Mouse (Mus musculus) CH12.LX (cell line): ENCODE data around the gene Gm45713. TPM values are rescaled to one million over a fixed set of nuclear protein-coding genes. Genes with fewer than 3 reads are reported as not detected.

Experiments
- DNase-seq: peaks from one replicate; pipeline ENCODE4 v3.0.0-alpha.2; 2013; ENCODE audit errors: extremely low read depth
- H3K27ac ChIP-seq: 2 replicates; pipeline ENCODE4 v1.5.1; 2012; ENCODE audit warnings: low read depth, mild to moderate bottlenecking, control low read depth, moderate library complexity; ENCODE audit not compliant: insufficient read depth
- H3K27me3 ChIP-seq: replicated peaks from 2 replicates; pipeline ENCODE3; 2012; ENCODE audit warnings: inconsistent platforms
- H3K36me3 ChIP-seq, 2 experiments: replicated peaks in 1 of 2; 2 replicates each; pipeline versions ENCODE3 to v1.6.1; 2012; ENCODE audit warnings: inconsistent platforms in 1 of 2, low read length in 1 of 2, mild to moderate bottlenecking in 1 of 2, mixed read lengths in 1 of 2, moderate library complexity in 1 of 2; ENCODE audit not compliant: control insufficient read depth in 1 of 2, insufficient read depth in 1 of 2
- H3K4me1 ChIP-seq, 2 experiments: 2 replicates each; pipeline ENCODE4 v1.6.1; 2012; ENCODE audit warnings: inconsistent platforms in 1 of 2, moderate library complexity in 1 of 2; ENCODE audit not compliant: insufficient read depth in 2 of 2, control insufficient read depth in 1 of 2
- H3K4me2 ChIP-seq: 2 replicates; pipeline ENCODE4 v1.6.1; 2012; ENCODE audit warnings: low read depth, mild to moderate bottlenecking, control low read depth; ENCODE audit not compliant: poor library complexity, insufficient read depth, severe bottlenecking
- H3K4me3 ChIP-seq, 3 experiments: fragments of 150-350 bp in 1 of 3; sonication (generic) in 1 of 3; replicated peaks in 1 of 3; 2 replicates each; pipeline versions ENCODE3 to v1.5.1; 2011 to 2012; ENCODE audit warnings: low read depth in 2 of 3, low read length in 2 of 3, mild to moderate bottlenecking in 2 of 3, moderate library complexity in 2 of 3, control low read depth in 1 of 3, improper control_type of control experiment in 1 of 3, inconsistent platforms in 1 of 3, mixed read lengths in 1 of 3; ENCODE audit not compliant: poor library complexity in 1 of 3
- H3K79me2 ChIP-seq: replicated peaks from 2 replicates; pipeline ENCODE4 v1.6.1; 2012; ENCODE audit warnings: mild to moderate bottlenecking, moderate library complexity; ENCODE audit not compliant: control insufficient read depth, poor library complexity, insufficient read depth, severe bottlenecking; ENCODE audit errors: extremely low read depth
- H3K9ac ChIP-seq: 2 replicates; pipeline ENCODE4 v1.6.1; 2012; ENCODE audit warnings: low read depth, mild to moderate bottlenecking, control low read depth, moderate library complexity; ENCODE audit not compliant: insufficient read depth
- H3K9me3 ChIP-seq: replicated peaks from 2 replicates; pipeline ENCODE3; 2012; ENCODE audit warnings: low read length, inconsistent platforms, mixed read lengths
- BHLHE40 ChIP-seq: IDR thresholded peaks from 2 replicates; pipeline ENCODE4 v1.6.1; 2011; ENCODE audit warnings: mild to moderate bottlenecking, low read depth, low read length, improper control_type of control experiment
- CTCF ChIP-seq, 2 experiments: IDR thresholded peaks in 1 of 2; conservative IDR thresholded peaks in 1 of 2; 2 replicates each; pipeline ENCODE4 v1.5.1; 2011 to 2012; ENCODE audit warnings: low read depth in 2 of 2, low read length in 2 of 2, improper control_type of control experiment in 1 of 2, inconsistent platforms in 1 of 2, mild to moderate bottlenecking in 1 of 2, moderate library complexity in 1 of 2
- EP300 ChIP-seq: IDR thresholded peaks from 2 replicates; pipeline ENCODE4 v1.6.1; 2011; ENCODE audit warnings: low read length, improper control_type of control experiment
- ETS1 ChIP-seq: conservative IDR thresholded peaks from 2 replicates; pipeline ENCODE4 v1.6.1; 2012; ENCODE audit warnings: low read depth, mild to moderate bottlenecking, inconsistent platforms, low read length, improper control_type of control experiment, moderate library complexity
- GABPA ChIP-seq: IDR thresholded peaks from 2 replicates; pipeline ENCODE4 v1.6.1; 2012; ENCODE audit warnings: low read depth, low read length, improper control_type of control experiment, inconsistent platforms; ENCODE audit not compliant: insufficient replicate concordance
- HCFC1 ChIP-seq: IDR thresholded peaks from 2 replicates; pipeline ENCODE4 v1.6.1; 2012; ENCODE audit warnings: low read depth, mild to moderate bottlenecking, inconsistent platforms, low read length, improper control_type of control experiment
- IRF4 ChIP-seq: IDR thresholded peaks from 2 replicates; pipeline ENCODE4 v1.6.1; 2014; ENCODE audit warnings: low read depth, mild to moderate bottlenecking, inconsistent platforms, low read length, improper control_type of control experiment
- JUN ChIP-seq: IDR thresholded peaks from 2 replicates; pipeline ENCODE4 v1.6.1; 2011; ENCODE audit warnings: low read depth, mild to moderate bottlenecking, low read length, improper control_type of control experiment, moderate library complexity; ENCODE audit not compliant: insufficient read depth
- JUND ChIP-seq: conservative IDR thresholded peaks from 2 replicates; pipeline ENCODE4 v1.6.1; 2011; ENCODE audit warnings: low read depth, low read length, improper control_type of control experiment
- MAFK ChIP-seq: IDR thresholded peaks from 2 replicates; pipeline ENCODE4 v1.6.1; 2011; ENCODE audit warnings: low read length, improper control_type of control experiment; ENCODE audit not compliant: insufficient replicate concordance
- MAX ChIP-seq: IDR thresholded peaks from 2 replicates; pipeline ENCODE4 v1.6.1; 2011; ENCODE audit warnings: low read length, improper control_type of control experiment
- MYC ChIP-seq: IDR thresholded peaks from 2 replicates; pipeline ENCODE4 v1.6.1; 2011; ENCODE audit warnings: low read depth, mild to moderate bottlenecking, improper control_type of control experiment, low read length
- NRF1 ChIP-seq: IDR thresholded peaks from 2 replicates; pipeline ENCODE4 v1.6.1; 2014; ENCODE audit warnings: low read depth, mild to moderate bottlenecking, inconsistent platforms, low read length, improper control_type of control experiment, moderate library complexity
- POLR2A ChIP-seq: IDR thresholded peaks from 2 replicates; pipeline ENCODE4 v1.6.1; 2011; ENCODE audit warnings: low read depth, mild to moderate bottlenecking, improper control_type of control experiment, low read length
- POLR2AphosphoS2 ChIP-seq: IDR thresholded peaks from 2 replicates; pipeline ENCODE4 v1.6.1; 2011; ENCODE audit warnings: low read depth, low read length, improper control_type of control experiment
- RCOR1 ChIP-seq: conservative IDR thresholded peaks from 2 replicates; pipeline ENCODE4 v1.6.1; 2012; ENCODE audit warnings: low read depth, mild to moderate bottlenecking, inconsistent platforms, low read length, improper control_type of control experiment
- SMC3 ChIP-seq: IDR thresholded peaks from 2 replicates; pipeline ENCODE4 v1.6.1; 2011; ENCODE audit warnings: low read depth, low read length, improper control_type of control experiment
- TBP ChIP-seq: conservative IDR thresholded peaks from 2 replicates; pipeline ENCODE4 v1.6.1; 2011; ENCODE audit warnings: low read depth, low read length, improper control_type of control experiment
- TCF12 ChIP-seq: IDR thresholded peaks from 2 replicates; pipeline ENCODE4 v1.6.1; 2014; ENCODE audit warnings: low read depth, mild to moderate bottlenecking, inconsistent platforms, low read length, improper control_type of control experiment
- USF2 ChIP-seq: conservative IDR thresholded peaks from 2 replicates; pipeline ENCODE4 v1.6.1; 2011; ENCODE audit warnings: low read depth, low read length, improper control_type of control experiment
- ZC3H11A ChIP-seq: IDR thresholded peaks from 2 replicates; pipeline ENCODE4 v1.6.1; 2012; ENCODE audit warnings: low read depth, mild to moderate bottlenecking, inconsistent platforms, low read length, improper control_type of control experiment
- ZKSCAN1 ChIP-seq: IDR thresholded peaks from 2 replicates; pipeline ENCODE4 v1.6.1; 2012; ENCODE audit warnings: low read depth, inconsistent platforms, low read length, improper control_type of control experiment, borderline replicate concordance
- ZNF384 ChIP-seq: IDR thresholded peaks from 2 replicates; pipeline ENCODE4 v1.6.1; 2012; ENCODE audit warnings: low read depth, low read length, improper control_type of control experiment, inconsistent platforms
- dilution Hi-C: fragments of 300-500 bp; cut with MboI; formaldehyde crosslinking; loops from 2 replicates; pipeline ENCODE4 v1.14.3; 2020; ENCODE audit warnings: low sequenced_read_pairs; ENCODE audit not compliant: extremely low pct_unique_long_range_greater_than_20kb, extremely low pct_ligation_motif_present
- in situ Hi-C: fragments of 300-500 bp; cut with MboI; formaldehyde crosslinking; loops from 3 replicates; pipeline ENCODE4 v1.14.3; 2019; ENCODE audit warnings: low sequenced_read_pairs, low pct_ligation_motif_present, low pct_unique_long_range_greater_than_20kb, mixed read lengths
- polyA plus RNA-seq: library from polyadenylated mRNA; unstranded; fragments of >175 nt; gene quantifications from 2 replicates; pipeline ENCODE4 v1.2.1, GENCODE M21; 2012; ENCODE audit warnings: low read depth; ENCODE audit not compliant: insufficient read length
- total RNA-seq, 2 experiments: library from RNA; depleted of rRNA; stranded (reverse); fragments of 300-350 nt in 1 of 2; fragments of >200 nt in 1 of 2; gene quantifications; 2 replicates each; pipeline ENCODE4 v1.2.3; 2012 to 2014

The Gm45713 gene
- total and polyA plus RNA-seq, 3 experiments: 2.2 TPM; not detected in 2

DNA sequence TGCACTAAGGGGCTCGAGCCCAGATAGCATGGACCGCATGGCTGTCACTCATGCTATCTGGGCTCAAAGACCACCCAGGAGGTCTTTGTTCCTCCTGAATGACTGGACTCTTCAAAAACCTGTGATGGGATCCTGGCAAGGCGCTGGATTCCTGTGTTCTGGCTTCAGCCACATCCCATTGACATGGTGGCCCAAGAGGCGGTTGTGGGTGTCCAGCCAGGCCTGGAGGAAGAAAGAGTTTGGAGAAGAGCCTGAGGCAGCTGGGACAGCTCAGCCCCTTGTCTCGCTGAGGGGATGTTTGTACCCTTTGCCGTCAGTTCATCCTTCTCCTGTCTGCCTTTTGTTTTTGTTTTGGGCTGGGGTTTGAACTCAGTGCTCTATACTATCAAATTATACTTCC, 13.5 kb upstream of the Gm45713 start:
- no peaks in the 10 kb centered on the region for H3K27me3 ChIP-seq
- no peaks in the 10 kb centered on the region for H3K79me2 ChIP-seq
- dilution Hi-C loops (no loop called here), in situ Hi-C loops (no loop called here)
- H3K4me1 ChIP-seq: peaks cover 5 to 29% of the 10 kb centered on the region in 2 experiments
- peaks cover under 1 to 53% of the 10 kb centered on the region in 2 experiments for H3K36me3 ChIP-seq
- no peaks in the 10 kb centered on the region for H3K9me3 ChIP-seq
- H3K4me2 ChIP-seq: no peak overlapping the region
- DNase-seq: no peak
- H3K4me3 ChIP-seq: no peak overlapping the region
- H3K9ac ChIP-seq: no peak overlapping the region
- no peak overlapping the region for H3K27ac ChIP-seq
- TF ChIP-seq JUN (no peak), BHLHE40 (no peak), NRF1 (no peak), SMC3 (no peak), TCF12 (no peak), MYC (no peak), MAFK (no peak), POLR2AphosphoS2 (no peak), POLR2A (no peak), ZNF384 (no peak), ETS1 (no peak), GABPA (no peak), ZC3H11A (no peak), USF2 (no peak), RCOR1 (no peak), MAX (no peak), ZKSCAN1 (no peak), EP300 (no peak), HCFC1 (no peak), CTCF (conservative IDR thresholded peaks at IDR 0.05 in 1 of 2, IDR thresholded peaks at IDR 0.05 in 1 of 2; ENCODE audit: low read depth in 2 of 2, low read length in 2 of 2) (no peak)

DNA sequence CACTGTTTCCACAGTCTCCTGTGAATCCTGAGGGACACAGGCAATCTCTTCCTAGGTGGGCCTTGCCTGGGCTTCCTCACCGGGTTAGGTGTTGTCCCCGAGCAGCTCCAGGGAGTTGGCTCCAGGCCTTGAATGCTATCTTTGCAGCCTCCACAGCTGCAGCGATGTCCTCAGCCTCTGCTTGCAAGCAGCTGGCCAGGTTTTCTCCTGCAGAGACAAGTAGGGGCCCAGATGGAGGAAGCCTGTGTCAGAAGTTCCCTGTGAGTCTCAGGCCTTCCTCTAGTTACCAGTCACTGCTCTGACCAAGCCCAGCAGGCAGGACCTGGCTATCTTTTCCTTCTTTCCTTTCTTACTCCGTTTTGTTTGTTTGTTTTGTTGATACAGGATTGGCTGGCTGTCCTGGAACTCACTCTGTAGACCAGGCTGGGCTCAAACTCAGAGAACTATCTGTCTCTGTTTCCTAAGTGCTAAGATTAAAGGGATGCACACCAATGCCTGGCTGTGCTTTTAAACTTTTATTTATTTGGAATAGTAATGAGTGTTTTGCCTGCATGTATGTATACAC, 12.6 kb upstream of the Gm45713 start:
- Histone ChIP-seq H3K4me1 (peaks cover 5 to 29% of the 10 kb centered on the region in 2 experiments), H3K36me3 (peaks cover 6 to 62% of the 10 kb centered on the region in 2 experiments), H3K27me3 (no peaks in the 10 kb centered on the region), H3K9me3 (no peaks in the 10 kb centered on the region), H3K9ac (no peak overlapping the region), H3K27ac (no peak overlapping the region), H3K4me2 (no peak overlapping the region), H3K79me2 (no peaks in the 10 kb centered on the region), H3K4me3 (no peak overlapping the region)
- TF ChIP-seq TBP (no peak), JUND (no peak), JUN (no peak), USF2 (no peak), MAX (no peak), IRF4 (no peak), SMC3 (no peak), MYC (no peak)
- no peak for DNase-seq
- in situ Hi-C loops: no loop called here
- dilution Hi-C loops: no loop called here
